Comparison of ENCODE assay signal across 1 mouse cellular context in the genomic region with DNA sequence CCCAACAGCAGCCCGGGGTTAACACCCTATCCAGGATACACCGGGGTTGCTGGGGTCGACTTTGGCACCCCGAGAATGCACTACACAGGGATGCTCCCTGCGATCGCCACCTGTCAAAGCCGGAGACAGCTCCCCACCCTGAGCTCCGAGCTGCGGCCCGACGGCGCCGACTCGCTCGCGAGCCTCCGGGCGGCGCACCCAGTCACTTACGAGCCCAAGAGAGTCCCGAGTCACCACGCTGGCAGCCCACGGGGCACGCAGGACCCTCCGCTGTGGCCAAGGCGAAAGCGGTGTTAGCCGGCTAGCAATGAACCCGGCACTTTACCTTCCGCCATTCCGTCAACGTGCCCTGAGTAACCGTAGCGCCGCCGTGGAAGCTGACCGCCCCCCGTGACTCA.
TF ChIP-seq lines count a peak whose summit lies in the region.

No protein-coding gene starts in this region.

TF ChIP-seq in MEL, 35 proteins besides CTCF, POLR2A, EP300 and RAD21:
- TF ChIP-seq E2F4 (IDR thresholded peaks at IDR 0.05; ENCODE audit: borderline replicate concordance, low read depth, low read length) (no peak), BHLHE40 (IDR thresholded peaks at IDR 0.05; ENCODE audit: borderline replicate concordance, low read depth, low read length) (no peak), MXI1 (IDR thresholded peaks at IDR 0.05; ENCODE audit: low read depth, low read length) (no peak), MAFK (IDR thresholded peaks at IDR 0.05; ENCODE audit: borderline replicate concordance, low read depth, low read length) (no peak), POLR2AphosphoS5 (IDR thresholded peaks at IDR 0.05; ENCODE audit: borderline replicate concordance, low read depth, low read length) (no peak), USF2 (IDR thresholded peaks at IDR 0.05; ENCODE audit: borderline replicate concordance in 1 of 2, insufficient read depth in 1 of 2, low read depth in 1 of 2, low read length in 2 of 2) (no peak), RCOR1 (IDR thresholded peaks at IDR 0.05; ENCODE audit: low read depth, low read length) (no peak), HCFC1 (IDR thresholded peaks at IDR 0.05; ENCODE audit: low read depth, low read length) (no peak), ZKSCAN1 (IDR thresholded peaks at IDR 0.05; ENCODE audit: low read depth, low read length) (no peak), MEF2A (IDR thresholded peaks at IDR 0.05; ENCODE audit: extremely low read depth, insufficient replicate concordance, low read depth, low read length, poor library complexity, severe bottlenecking) (no peak), SIN3A (IDR thresholded peaks at IDR 0.05; ENCODE audit: low read length) (no peak), ETS1 (IDR thresholded peaks at IDR 0.05; ENCODE audit: low read depth, low read length) (no peak), POLR2AphosphoS2 (IDR thresholded peaks at IDR 0.05; ENCODE audit: low read length) (no peak), USF1 (IDR thresholded peaks at IDR 0.05; ENCODE audit: low read depth, low read length) (no peak), GATA1 (IDR thresholded peaks at IDR 0.05; ENCODE audit: low read depth, low read length) (no peak), GABPA (IDR thresholded peaks at IDR 0.05; ENCODE audit: low read depth, low read length) (no peak), MYC (IDR thresholded peaks at IDR 0.05; ENCODE audit: low read depth, low read length) (no peak), ZMIZ1 (IDR thresholded peaks at IDR 0.05; ENCODE audit: low read depth, low read length) (no peak), KAT2A (conservative IDR thresholded peaks at IDR 0.05; ENCODE audit: low read depth, low read length) (no peak)
